Mouse (Mus musculus): ENCODE results near the gene Cox4i1. TPM values are rescaled to one million over a fixed set of nuclear protein-coding genes. Genes with fewer than 3 reads are reported as not detected.

Cox4i1 gene
- total and polyA plus RNA-seq, 2 experiments = 706 to 1,059 TPM

DNA sequence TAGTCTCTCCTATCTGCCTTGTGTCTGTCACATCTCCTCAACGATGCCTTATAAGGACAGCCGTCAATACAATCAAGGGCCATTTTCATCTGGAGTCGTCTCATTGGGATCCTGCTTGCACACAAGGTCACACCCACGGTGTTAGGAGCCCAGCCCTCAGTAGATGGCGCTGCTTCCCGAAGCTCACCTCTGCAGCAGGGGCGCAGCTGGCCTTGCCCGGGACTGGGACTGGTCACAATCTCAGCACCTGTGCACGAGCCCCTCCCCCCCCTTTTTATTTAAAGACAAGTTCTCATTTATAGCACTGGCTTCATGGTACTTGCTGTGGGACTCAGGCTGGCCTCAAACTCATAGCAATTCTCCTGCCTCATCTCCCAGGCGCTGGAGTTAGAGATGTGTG is 15.6 kb downstream of the Cox4i1 start:
- Histone ChIP-seq H3K79me2 (ENCODE audit: control insufficient read depth, insufficient read depth, low read length) (no peaks in the 10 kb centered on the region), H3K4me3 (ENCODE audit: insufficient read depth, low read depth, low read length) (no peak overlapping the region), H3K27ac (replicated peaks; ENCODE audit: insufficient read depth, low read depth, low read length) (no peak overlapping the region), H3K9ac (ENCODE audit: low read depth, low read length) (no peak overlapping the region), H3K36me3 (ENCODE audit: control insufficient read depth, insufficient read depth, low read length) (no peaks in the 10 kb centered on the region), H3K4me1 (ENCODE audit: control insufficient read depth, insufficient read depth, low read length) (no peaks in the 10 kb centered on the region), H3K27me3 (ENCODE audit: control insufficient read depth, insufficient read depth, low read length) (no peaks in the 10 kb centered on the region)
- TF ChIP-seq POLR2A (IDR thresholded peaks at IDR 0.05; ENCODE audit: extremely low read depth, insufficient read depth, low read length) = no peak
- TF ChIP-seq CTCF (IDR thresholded peaks at IDR 0.05; ENCODE audit: low read depth, low read length) = peak; percentile 94
- DNase-seq (ENCODE audit: extremely low read depth, low read depth, low spot score) = peak; percentile 38
- 18% methylated on average over 10 of the region's 10 CpGs for WGBS

DNA sequence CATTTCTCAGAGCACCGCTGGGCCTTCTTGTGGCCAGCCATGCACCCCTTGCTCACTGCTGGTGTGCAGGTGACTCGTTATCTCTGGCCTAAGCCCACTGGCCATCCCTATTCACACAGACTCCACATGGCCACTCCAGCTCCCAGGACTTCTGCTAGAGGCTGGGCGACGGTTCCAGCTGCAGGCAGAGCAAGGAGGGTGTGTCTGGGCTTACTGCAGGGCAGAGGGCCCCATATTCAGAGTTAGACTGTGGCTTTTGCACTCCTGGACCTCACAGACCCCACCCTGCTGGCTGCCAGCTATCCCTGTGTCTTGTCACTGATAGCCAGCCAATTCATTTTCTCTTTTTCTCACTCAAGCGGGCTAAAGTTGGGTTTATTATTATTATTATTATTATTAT is 16.1 kb downstream of the Cox4i1 start:
- H3K4me3 ChIP-seq (ENCODE audit: insufficient read depth, low read depth, low read length) = no peak overlapping the region
- no peak overlapping the region for H3K27ac ChIP-seq (replicated peaks; ENCODE audit: insufficient read depth, low read depth, low read length)
- WGBS = 81% methylated on average over 5 of the region's 5 CpGs
- no peak for DNase-seq (ENCODE audit: extremely low read depth, low read depth, low spot score)
- no peaks in the 10 kb centered on the region for H3K27me3 ChIP-seq (ENCODE audit: control insufficient read depth, insufficient read depth, low read length)
- no peak overlapping the region for H3K9ac ChIP-seq (ENCODE audit: low read depth, low read length)
- H3K4me1 ChIP-seq (ENCODE audit: control insufficient read depth, insufficient read depth, low read length) = no peaks in the 10 kb centered on the region
- TF ChIP-seq POLR2A (IDR thresholded peaks at IDR 0.05; ENCODE audit: extremely low read depth, insufficient read depth, low read length) (no peak), CTCF (IDR thresholded peaks at IDR 0.05; ENCODE audit: low read depth, low read length) (no peak)
- no peaks in the 10 kb centered on the region for H3K79me2 ChIP-seq (ENCODE audit: control insufficient read depth, insufficient read depth, low read length)
- no peaks in the 10 kb centered on the region for H3K36me3 ChIP-seq (ENCODE audit: control insufficient read depth, insufficient read depth, low read length)

DNA sequence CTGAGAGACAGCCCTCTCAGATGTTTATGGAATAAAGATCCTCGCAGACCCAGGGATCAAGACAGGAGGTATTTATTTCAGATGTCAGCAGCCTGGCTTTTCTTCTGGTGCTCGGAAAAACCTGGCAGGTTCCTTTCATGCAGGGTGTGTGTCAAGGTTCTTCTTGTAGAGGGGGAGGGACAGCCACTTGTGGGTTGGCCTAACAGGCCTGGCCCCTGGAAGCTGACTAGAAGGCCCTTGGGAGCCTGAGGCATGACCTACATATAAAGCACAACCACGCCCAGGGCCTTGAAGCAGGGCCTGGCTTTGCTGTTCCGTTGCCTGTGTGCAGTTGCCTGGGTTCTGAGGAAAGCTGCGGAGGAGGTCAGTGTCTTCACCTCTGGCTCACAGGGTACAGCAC is 17.1 kb downstream of the Cox4i1 start:
- Histone ChIP-seq H3K36me3 (ENCODE audit: control insufficient read depth, insufficient read depth, low read length) (no peaks in the 10 kb centered on the region), H3K27ac (replicated peaks; ENCODE audit: insufficient read depth, low read depth, low read length) (no peak overlapping the region), H3K9ac (ENCODE audit: low read depth, low read length) (no peak overlapping the region), H3K4me1 (ENCODE audit: control insufficient read depth, insufficient read depth, low read length) (no peaks in the 10 kb centered on the region), H3K27me3 (ENCODE audit: control insufficient read depth, insufficient read depth, low read length) (no peaks in the 10 kb centered on the region), H3K4me3 (ENCODE audit: insufficient read depth, low read depth, low read length) (no peak overlapping the region), H3K79me2 (ENCODE audit: control insufficient read depth, insufficient read depth, low read length) (no peaks in the 10 kb centered on the region)
- TF ChIP-seq CTCF (IDR thresholded peaks at IDR 0.05; ENCODE audit: low read depth, low read length) (no peak), POLR2A (IDR thresholded peaks at IDR 0.05; ENCODE audit: extremely low read depth, insufficient read depth, low read length) (no peak)
- 93% methylated on average over 5 of the region's 5 CpGs for WGBS
- DNase-seq (ENCODE audit: extremely low read depth, low read depth, low spot score) = no peak

DNA sequence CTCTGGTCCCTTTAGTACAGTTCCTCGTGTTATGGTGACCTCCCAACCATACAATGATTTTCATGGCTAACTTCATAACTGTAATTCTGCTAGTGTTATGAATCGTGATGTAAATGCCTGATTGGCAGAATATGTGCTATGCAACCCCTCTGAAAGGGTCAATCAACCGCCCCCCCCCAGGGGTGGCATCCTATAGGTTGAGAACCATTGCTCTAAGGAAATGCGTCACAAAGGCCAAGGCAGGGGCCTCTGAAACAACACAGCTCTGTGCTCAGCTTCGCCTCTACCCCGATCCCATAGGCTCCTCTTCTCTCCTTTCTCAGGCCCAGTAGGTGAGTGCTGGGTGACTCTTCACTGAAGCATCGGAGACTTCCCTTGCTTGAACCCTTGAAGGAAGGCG is 17.6 kb downstream of the Cox4i1 start:
- DNase-seq (ENCODE audit: extremely low read depth, low read depth, low spot score) = no peak
- Histone ChIP-seq H3K9ac (ENCODE audit: low read depth, low read length) (no peak overlapping the region), H3K36me3 (ENCODE audit: control insufficient read depth, insufficient read depth, low read length) (no peaks in the 10 kb centered on the region), H3K4me3 (ENCODE audit: insufficient read depth, low read depth, low read length) (no peak overlapping the region), H3K79me2 (ENCODE audit: control insufficient read depth, insufficient read depth, low read length) (no peaks in the 10 kb centered on the region), H3K27me3 (ENCODE audit: control insufficient read depth, insufficient read depth, low read length) (no peaks in the 10 kb centered on the region), H3K4me1 (ENCODE audit: control insufficient read depth, insufficient read depth, low read length) (no peaks in the 10 kb centered on the region), H3K27ac (replicated peaks; ENCODE audit: insufficient read depth, low read depth, low read length) (peak overlapping the region; percentile 13; the same call in 1 of the 2 replicates)
- TF ChIP-seq CTCF (IDR thresholded peaks at IDR 0.05; ENCODE audit: low read depth, low read length) (no peak), POLR2A (IDR thresholded peaks at IDR 0.05; ENCODE audit: extremely low read depth, insufficient read depth, low read length) (no peak)
- WGBS = 90% methylated on average over 8 of the region's 8 CpGs

DNA sequence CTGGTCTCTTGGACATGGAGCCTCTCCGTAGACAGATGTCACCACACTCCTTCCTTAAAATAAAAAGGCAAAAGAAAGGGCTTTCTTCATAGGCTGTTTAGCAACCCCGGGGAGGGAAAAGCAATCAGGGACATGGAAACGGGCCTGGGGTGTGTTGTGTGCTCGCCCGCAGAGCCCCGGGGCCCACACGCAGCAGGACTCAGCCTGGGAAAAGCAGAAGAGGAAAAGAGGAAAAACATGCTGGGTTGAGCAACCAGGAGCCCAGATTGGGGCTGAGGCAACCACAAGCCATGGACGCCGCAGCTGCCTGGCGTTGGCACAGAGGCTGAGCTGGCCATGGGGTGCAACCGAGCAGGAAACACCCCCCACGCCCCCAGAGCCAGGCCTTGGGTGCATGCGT is 18.0 kb downstream of the Cox4i1 start:
- no peaks in the 10 kb centered on the region for H3K36me3 ChIP-seq (ENCODE audit: control insufficient read depth, insufficient read depth, low read length)
- H3K9ac ChIP-seq (ENCODE audit: low read depth, low read length) = no peak overlapping the region
- no peak overlapping the region for H3K4me3 ChIP-seq (ENCODE audit: insufficient read depth, low read depth, low read length)
- TF ChIP-seq CTCF (IDR thresholded peaks at IDR 0.05; ENCODE audit: low read depth, low read length) = no peak
- no peak for TF ChIP-seq POLR2A (IDR thresholded peaks at IDR 0.05; ENCODE audit: extremely low read depth, insufficient read depth, low read length)
- no peaks in the 10 kb centered on the region for H3K79me2 ChIP-seq (ENCODE audit: control insufficient read depth, insufficient read depth, low read length)
- DNase-seq (ENCODE audit: extremely low read depth, low read depth, low spot score) = no peak
- WGBS = 86% methylated on average over 13 of the region's 13 CpGs
- H3K27me3 ChIP-seq (ENCODE audit: control insufficient read depth, insufficient read depth, low read length) = no peaks in the 10 kb centered on the region
- H3K4me1 ChIP-seq (ENCODE audit: control insufficient read depth, insufficient read depth, low read length) = no peaks in the 10 kb centered on the region
- H3K27ac ChIP-seq (replicated peaks; ENCODE audit: insufficient read depth, low read depth, low read length) = peak overlapping the region; percentile 13; the same call in 1 of the 2 replicates

DNA sequence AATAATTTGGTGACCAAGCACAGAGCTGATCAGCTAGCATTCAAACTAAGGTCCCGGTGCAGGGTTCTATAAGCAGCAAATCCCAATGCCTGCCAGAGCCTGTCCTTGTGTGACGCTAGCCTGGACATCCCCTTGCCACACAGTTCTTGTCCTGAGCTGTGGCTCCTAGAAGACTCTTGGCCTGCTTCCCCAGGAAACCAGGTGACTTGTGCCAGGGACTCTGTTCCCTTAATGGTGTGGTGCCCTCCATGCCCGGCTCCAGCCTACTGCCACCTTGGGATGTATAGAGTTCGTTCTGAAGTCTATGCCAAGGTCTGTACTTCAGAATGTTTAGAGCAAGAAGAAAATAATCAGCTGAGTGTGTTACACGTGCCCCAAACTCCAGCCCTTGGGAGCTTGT is 18.6 kb downstream of the Cox4i1 start:
- Histone ChIP-seq H3K4me1 (ENCODE audit: control insufficient read depth, insufficient read depth, low read length) (no peaks in the 10 kb centered on the region), H3K27ac (replicated peaks; ENCODE audit: insufficient read depth, low read depth, low read length) (no peak overlapping the region), H3K4me3 (ENCODE audit: insufficient read depth, low read depth, low read length) (no peak overlapping the region), H3K36me3 (ENCODE audit: control insufficient read depth, insufficient read depth, low read length) (no peaks in the 10 kb centered on the region), H3K27me3 (ENCODE audit: control insufficient read depth, insufficient read depth, low read length) (no peaks in the 10 kb centered on the region), H3K79me2 (ENCODE audit: control insufficient read depth, insufficient read depth, low read length) (no peaks in the 10 kb centered on the region), H3K9ac (ENCODE audit: low read depth, low read length) (no peak overlapping the region)
- TF ChIP-seq CTCF (IDR thresholded peaks at IDR 0.05; ENCODE audit: low read depth, low read length) (no peak), POLR2A (IDR thresholded peaks at IDR 0.05; ENCODE audit: extremely low read depth, insufficient read depth, low read length) (no peak)
- 79% methylated on average over 5 of the region's 5 CpGs for WGBS
- DNase-seq (ENCODE audit: extremely low read depth, low read depth, low spot score) = no peak
